Mouse (Mus musculus) small intestine, adult 2 months (tissue): ENCODE measurements around the gene Gm43951. TPM values are rescaled to one million over a fixed set of nuclear protein-coding genes. Genes with fewer than 3 reads are reported as not detected.
"Not testable (repeated sequence)": the region's sequence is repeated elsewhere in the genome, so short reads cannot be mapped to it uniquely, and the experiment has no call there.

Source experiments
- H3K27ac ChIP-seq: fragments of 200-500 bp; 2 replicates; pipeline ENCODE4 v1.5.1; 2012; ENCODE audit warnings: low read depth, low read length, control low read depth, inconsistent platforms; ENCODE audit not compliant: insufficient read depth
- H3K27me3 ChIP-seq: fragments of 200-500 bp; 2 replicates; pipeline ENCODE4 v1.6.1; 2012; ENCODE audit warnings: mild to moderate bottlenecking, moderate library complexity, low read length, inconsistent platforms; ENCODE audit not compliant: control insufficient read depth, insufficient read depth
- H3K36me3 ChIP-seq: fragments of 200-500 bp; 2 replicates; pipeline ENCODE4 v1.6.1; 2012; ENCODE audit warnings: mild to moderate bottlenecking, low read length, control low read depth, inconsistent platforms; ENCODE audit not compliant: control insufficient read depth, insufficient read depth
- H3K4me1 ChIP-seq: fragments of 200-500 bp; 2 replicates; pipeline ENCODE4 v1.6.1; 2012; ENCODE audit warnings: low read length, inconsistent platforms, mixed read lengths; ENCODE audit not compliant: control insufficient read depth, insufficient read depth, insufficient read length
- H3K4me3 ChIP-seq: fragments of 200-500 bp; 2 replicates; pipeline ENCODE4 v1.5.1; 2012; ENCODE audit warnings: low read depth, mild to moderate bottlenecking, control low read depth, inconsistent platforms, low read length, moderate library complexity
- CTCF ChIP-seq: fragments of 200-500 bp; IDR thresholded peaks from 2 replicates; pipeline ENCODE4 v1.5.1; 2012; ENCODE audit warnings: low read depth, mild to moderate bottlenecking, control low read depth, inconsistent platforms, low read length, moderate library complexity, mixed read lengths; ENCODE audit not compliant: insufficient replicate concordance, insufficient read length; ENCODE audit errors: extremely low read depth
- POLR2A ChIP-seq: fragments of 200-500 bp; IDR thresholded peaks from 2 replicates; pipeline ENCODE4 v1.6.1; 2012; ENCODE audit warnings: low read depth, mild to moderate bottlenecking, control low read depth, inconsistent platforms, low read length, moderate library complexity
- WGBS: fragments of 180-500 bp; shearing (Covaris S2); methylation state at CpG from one replicate; pipeline ENCODE4 v1.1.7; 2018; 5-methylcytosine and 5-hydroxymethylcytosine counted together
- polyA plus RNA-seq: library from polyadenylated mRNA; depleted of rRNA; stranded (reverse); fragments of >200 nt; gene quantifications from 2 replicates; pipeline ENCODE4 v1.2.3, GENCODE M21; 2012

Gm43951 gene
- polyA plus RNA-seq, 1 experiment = 0.19 TPM

GRCm38 (mm10) chr11:72176553-72176952 is 30.1 kb downstream of the Gm43951 start:
- WGBS = 85% methylated on average over 3 of the region's 3 CpGs
- Histone ChIP-seq H3K36me3 (peaks cover 34% of the 10 kb centered on the region), H3K27ac (no peak overlapping the region), H3K4me3 (no peak overlapping the region), H3K4me1 (no peaks in the 10 kb centered on the region), H3K27me3 (no peaks in the 10 kb centered on the region)
- TF ChIP-seq POLR2A = no peak
- no peak for TF ChIP-seq CTCF

GRCm38 (mm10) chr11:72175966-72176365 is 30.7 kb downstream of the Gm43951 start:
- Histone ChIP-seq H3K4me3 (no peak overlapping the region), H3K36me3 (peaks cover 33% of the 10 kb centered on the region), H3K27me3 (no peaks in the 10 kb centered on the region), H3K4me1 (no peaks in the 10 kb centered on the region), H3K27ac (no peak overlapping the region)
- TF ChIP-seq CTCF (no peak), POLR2A (no peak)
- 93% methylated on average over 5 of the region's 5 CpGs for WGBS

GRCm38 (mm10) chr11:72174721-72175120 is 31.9 kb downstream of the Gm43951 start:
- TF ChIP-seq CTCF (no peak), POLR2A (no peak)
- 93% methylated on average over 6 of the region's 6 CpGs for WGBS
- Histone ChIP-seq H3K4me3 (no peak overlapping the region), H3K36me3 (peaks cover 32% of the 10 kb centered on the region), H3K27me3 (no peaks in the 10 kb centered on the region), H3K4me1 (no peaks in the 10 kb centered on the region), H3K27ac (no peak overlapping the region)

GRCm38 (mm10) chr11:72173506-72173905 is 33.1 kb downstream of the Gm43951 start:
- Histone ChIP-seq H3K4me1 (no peaks in the 10 kb centered on the region), H3K27me3 (no peaks in the 10 kb centered on the region), H3K27ac (no peak overlapping the region), H3K36me3 (peaks cover 32% of the 10 kb centered on the region), H3K4me3 (no peak overlapping the region)
- WGBS = 96% methylated on average over 5 of the region's 5 CpGs
- TF ChIP-seq CTCF (no peak), POLR2A (no peak)

- WGBS = 79% methylated on average over 4 of the region's 4 CpGs
- H3K27ac ChIP-seq, H3K4me3 ChIP-seq, H3K27me3 ChIP-seq, H3K4me1 ChIP-seq: not testable (repeated sequence)
- peaks cover 27% of the 10 kb centered on the region for H3K36me3 ChIP-seq
Measured at GRCm38 (mm10) chr11:72171906-72172305, 34.7 kb downstream of the Gm43951 start.

GRCm38 (mm10) chr11:72169871-72170270 is 36.8 kb downstream of the Gm43951 start:
- TF ChIP-seq POLR2A (no peak), CTCF (no peak)
- no peak overlapping the region for H3K27ac ChIP-seq
- H3K36me3 ChIP-seq = peaks cover 30% of the 10 kb centered on the region
- H3K4me1 ChIP-seq = no peaks in the 10 kb centered on the region
- WGBS = 81% methylated on average over 4 of the region's 4 CpGs
- H3K4me3 ChIP-seq = no peak overlapping the region
- H3K27me3 ChIP-seq = no peaks in the 10 kb centered on the region

- no peak for TF ChIP-seq POLR2A
- no peak for TF ChIP-seq CTCF
- Histone ChIP-seq H3K4me1 (no peaks in the 10 kb centered on the region), H3K27me3 (no peaks in the 10 kb centered on the region), H3K27ac (no peak overlapping the region), H3K36me3 (peaks cover 31% of the 10 kb centered on the region), H3K4me3 (no peak overlapping the region)
- WGBS = 91% methylated on average over 2 of the region's 2 CpGs
Measured at GRCm38 (mm10) chr11:72163198-72163597, 43.4 kb downstream of the Gm43951 start.

- Histone ChIP-seq H3K27ac (no peak overlapping the region), H3K27me3 (no peaks in the 10 kb centered on the region), H3K36me3 (peaks cover 24% of the 10 kb centered on the region), H3K4me3 (no peak overlapping the region), H3K4me1 (no peaks in the 10 kb centered on the region)
- 83% methylated on average over 2 of the region's 2 CpGs for WGBS
- no peak for TF ChIP-seq CTCF
- TF ChIP-seq POLR2A = no peak
Measured at GRCm38 (mm10) chr11:72156624-72157023, 50.0 kb downstream of the Gm43951 start.
